Mouse (Mus musculus) erythroblast, embryonic 14.5 days (primary cell): ENCODE results near the gene Osbpl7.

Experiments used
- GATA1 ChIP-seq: IDR thresholded peaks from 2 replicates; pipeline ENCODE4 v1.6.1; 2012; ENCODE audit warnings: low read length, inconsistent platforms, mixed read lengths
- TAL1 ChIP-seq: IDR thresholded peaks from 3 replicates; pipeline ENCODE4 v1.6.1; 2012; ENCODE audit warnings: low read length, inconsistent platforms, mixed read lengths

- TF ChIP-seq TAL1 (no peak), GATA1 (no peak)
Observed at GRCm38 (mm10) chr11:97019345-97019708, 31.1 kb upstream of the Osbpl7 start.
